Mouse (Mus musculus): ENCODE measurements around the gene Ush2a.

The Ush2a gene

DNA sequence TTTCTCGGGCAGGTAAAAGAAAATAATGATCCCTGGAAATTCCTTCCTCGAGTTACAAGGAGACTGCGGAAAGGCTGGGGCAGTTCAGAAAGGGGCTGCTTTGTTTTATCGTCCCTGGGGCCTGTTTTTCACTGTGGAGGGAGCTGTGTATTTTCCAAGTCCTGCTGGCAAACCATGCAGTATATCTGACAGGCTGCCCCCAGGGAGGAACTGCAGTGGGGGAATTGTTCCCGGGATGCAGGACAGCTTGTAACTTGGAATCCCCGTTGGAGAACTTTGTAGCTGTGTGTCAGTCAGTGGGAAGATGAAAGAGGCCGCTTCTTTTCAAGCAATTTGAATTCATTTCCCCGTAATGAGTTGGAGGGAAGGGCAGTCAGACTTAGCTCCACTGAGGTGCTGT is 399.1 kb downstream of the Ush2a start:
- no peak for DNase-seq (ENCODE audit: low read depth, low spot score)

DNA sequence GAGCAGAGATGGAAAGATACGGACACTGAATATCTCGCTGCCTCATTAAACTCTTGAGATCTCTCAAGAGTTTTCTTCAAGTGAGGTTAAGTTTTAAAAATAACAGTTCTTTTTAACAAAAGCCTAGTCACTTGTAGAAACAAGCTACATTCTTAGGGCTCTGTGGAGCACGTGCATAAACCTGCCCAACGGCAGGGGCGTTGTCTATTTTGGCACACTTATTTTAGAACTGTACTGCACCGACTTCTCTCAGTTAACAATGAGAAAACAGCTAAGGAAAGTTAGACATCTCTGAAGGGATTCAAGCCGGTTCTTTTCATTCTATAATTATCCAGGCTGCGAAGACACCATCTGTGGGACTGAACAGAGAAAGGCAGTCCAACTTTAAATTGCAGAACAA is 405.6 kb downstream of the Ush2a start:
- DNase-seq (ENCODE audit: low read depth, low spot score): no peak

DNA sequence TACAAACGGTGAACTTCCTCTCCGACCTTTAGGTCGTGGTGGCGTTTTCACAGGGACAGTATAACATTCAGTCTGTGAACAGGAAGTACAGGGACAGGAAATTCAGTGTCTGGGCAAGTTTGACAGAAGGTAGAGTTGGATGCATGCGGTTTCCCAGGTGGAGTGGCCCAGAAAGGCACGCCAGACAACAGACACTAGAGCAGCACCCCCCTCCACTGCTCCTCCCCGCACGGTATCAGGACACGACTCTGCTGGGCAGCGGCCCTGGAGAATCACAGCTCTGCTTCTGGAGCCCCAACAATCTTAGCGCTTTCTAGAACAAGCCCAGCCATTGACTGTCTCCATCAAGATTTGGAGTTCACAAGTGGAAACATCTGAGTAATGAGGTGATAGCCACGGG is 406.7 kb downstream of the Ush2a start:
- DNase-seq (ENCODE audit: low read depth, low spot score): no peak

DNA sequence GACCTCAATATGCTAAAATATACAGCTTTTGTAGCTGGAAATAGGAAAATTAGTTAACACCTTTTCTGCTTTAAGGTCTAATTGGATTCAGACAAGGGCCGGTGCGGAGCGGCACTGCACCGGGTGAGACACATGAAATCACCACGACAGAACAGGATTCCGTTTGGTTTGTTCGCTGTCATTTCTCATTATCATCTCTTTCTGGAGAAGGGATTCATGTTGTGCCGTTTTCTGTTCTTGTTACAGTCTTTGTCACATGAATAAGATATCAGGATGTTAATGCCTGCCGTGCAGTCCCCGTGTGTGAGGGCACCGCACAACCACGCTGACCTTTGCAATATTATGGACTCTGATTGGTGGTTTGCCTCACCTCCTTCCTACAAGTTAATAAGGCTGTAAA is 411.0 kb downstream of the Ush2a start:
- DNase-seq (ENCODE audit: low read depth, low spot score): no peak

DNA sequence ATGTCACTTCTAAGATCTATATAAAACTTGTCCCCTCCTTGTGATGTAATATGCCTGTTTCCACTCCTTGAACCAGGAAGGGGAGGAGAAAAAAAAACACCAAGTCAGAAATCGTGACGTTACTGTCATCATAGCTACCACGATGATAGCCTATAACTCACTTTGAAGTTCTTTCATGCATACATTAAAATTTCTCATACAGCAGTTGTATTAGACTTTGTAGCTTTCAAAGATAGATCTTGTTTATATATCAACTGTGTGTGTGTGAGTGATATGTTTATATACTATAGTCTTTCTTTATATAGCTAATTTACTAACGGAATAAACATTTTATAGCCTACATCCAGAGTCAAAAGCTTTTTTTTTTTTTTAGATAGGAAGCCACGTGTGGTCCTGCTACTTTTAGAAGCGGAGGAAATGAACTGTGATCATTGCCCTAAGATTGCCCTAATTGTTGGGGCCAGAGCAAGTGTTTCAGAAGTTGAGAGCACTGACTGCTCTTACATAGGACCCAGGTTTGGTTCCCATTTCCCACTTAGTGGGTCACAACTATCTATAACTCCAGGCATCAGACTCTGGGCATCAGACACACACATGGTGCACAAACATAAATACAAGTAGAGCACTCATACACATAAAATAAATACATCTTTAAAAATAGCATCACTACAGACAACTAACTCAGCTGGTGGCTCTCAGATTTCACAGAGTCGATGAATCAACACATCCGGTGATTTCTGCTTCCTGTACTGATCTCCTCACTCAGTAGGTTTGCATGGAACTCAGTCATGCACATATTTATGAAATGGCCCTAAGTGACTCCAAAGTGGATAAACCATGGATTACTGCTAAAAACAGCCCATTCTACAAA is 413.1 kb downstream of the Ush2a start:
- no peak for DNase-seq (ENCODE audit: low read depth, low spot score)

DNA sequence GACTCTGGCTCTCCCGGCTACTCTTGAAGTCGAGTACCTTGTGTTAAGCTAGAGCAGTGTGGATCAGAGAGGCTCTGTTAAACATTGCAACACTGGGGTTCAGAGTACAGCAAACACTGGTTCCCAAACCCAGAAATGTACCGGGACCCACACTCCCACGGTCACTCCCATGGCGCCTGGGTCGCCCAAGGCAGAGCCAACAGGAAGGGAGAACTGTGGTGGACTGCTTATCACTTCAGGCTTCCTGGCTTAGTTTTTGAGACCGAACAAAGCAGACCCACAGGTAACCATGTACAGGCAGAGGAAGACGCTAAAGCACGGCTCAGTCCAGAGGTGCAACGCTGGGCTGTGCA is 413.7 kb downstream of the Ush2a start:
- no peak for DNase-seq (ENCODE audit: low read depth, low spot score)

DNA sequence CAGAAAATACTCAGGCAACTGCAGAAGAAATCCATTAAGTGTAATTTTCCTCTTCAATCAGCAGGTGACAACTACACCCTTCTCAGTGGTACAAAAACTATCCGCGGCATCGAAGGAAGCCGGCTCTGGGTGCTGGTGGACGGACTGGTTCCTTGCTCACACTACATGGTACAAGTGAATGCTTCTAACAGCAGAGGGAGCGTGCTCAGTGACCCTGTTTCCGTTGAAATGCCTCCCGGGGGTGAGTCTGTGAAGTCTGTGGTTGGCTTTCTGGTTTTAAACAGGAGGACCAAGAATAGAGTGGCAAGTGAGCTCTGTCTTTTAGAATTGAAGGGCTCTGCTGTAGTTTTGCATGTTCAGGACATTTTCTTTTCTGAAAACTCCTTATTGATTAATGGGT is 416.4 kb downstream of the Ush2a start:
- DNase-seq (ENCODE audit: low read depth, low spot score): no peak

DNA sequence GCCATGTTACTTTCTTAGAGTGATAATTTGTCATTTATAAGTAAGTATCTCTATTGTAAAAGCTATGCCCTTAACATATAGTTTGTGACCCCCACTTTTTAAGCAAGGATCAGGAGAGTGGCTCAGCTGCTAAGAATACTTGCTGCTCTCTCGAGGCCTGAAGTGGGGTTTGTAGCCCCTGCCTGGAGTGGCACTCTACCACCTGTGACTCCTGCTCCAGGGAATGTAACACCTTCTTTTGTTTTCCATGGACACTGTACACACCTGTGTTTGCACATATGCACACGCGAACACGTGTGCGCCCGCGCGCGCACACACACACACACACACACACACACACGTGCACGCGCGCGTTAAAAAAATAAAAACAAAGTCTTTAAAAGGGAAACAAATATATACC is 424.5 kb downstream of the Ush2a start:
- DNase-seq (ENCODE audit: low read depth, low spot score): no peak

DNA sequence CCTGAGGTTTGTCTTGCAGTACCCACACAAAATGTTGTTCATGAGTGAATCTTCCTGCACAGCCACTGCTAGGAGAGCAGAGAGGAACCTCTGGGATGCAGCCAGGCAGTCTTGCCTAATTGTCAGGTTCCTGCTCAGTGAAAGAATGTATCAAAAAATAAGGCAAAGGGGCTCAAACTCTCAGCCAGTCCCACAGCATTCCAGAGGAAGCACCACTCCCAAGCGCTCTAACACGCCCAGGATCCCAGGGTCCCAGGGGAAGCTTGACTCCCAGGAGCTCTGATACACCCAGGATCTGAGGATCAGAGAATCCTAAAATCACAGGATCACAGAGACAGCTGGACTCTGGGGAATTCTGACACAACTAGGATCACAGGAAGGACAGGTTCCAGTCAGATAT is 434.5 kb downstream of the Ush2a start:
- no peak for DNase-seq (ENCODE audit: low read depth, low spot score)

DNA sequence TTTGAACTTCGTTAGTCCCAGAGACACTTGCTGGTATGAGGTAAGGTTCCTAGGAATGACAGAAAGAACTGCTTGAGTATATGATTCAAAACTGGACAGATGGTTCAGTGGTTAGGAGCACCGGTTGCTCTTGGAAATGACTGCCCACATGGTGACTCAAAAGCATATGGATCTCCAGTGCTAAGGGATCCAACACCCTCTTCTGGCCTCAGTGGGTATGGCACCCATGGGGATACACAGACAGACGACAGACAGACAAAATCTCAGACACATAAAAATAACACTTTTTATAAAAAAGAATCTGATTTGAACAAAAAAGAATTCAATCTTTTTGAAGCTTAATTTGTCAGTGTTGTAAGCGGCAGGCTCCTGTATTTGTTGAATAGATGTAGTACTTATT is 446.4 kb downstream of the Ush2a start:
- DNase-seq (ENCODE audit: low read depth, low spot score): no peak

DNA sequence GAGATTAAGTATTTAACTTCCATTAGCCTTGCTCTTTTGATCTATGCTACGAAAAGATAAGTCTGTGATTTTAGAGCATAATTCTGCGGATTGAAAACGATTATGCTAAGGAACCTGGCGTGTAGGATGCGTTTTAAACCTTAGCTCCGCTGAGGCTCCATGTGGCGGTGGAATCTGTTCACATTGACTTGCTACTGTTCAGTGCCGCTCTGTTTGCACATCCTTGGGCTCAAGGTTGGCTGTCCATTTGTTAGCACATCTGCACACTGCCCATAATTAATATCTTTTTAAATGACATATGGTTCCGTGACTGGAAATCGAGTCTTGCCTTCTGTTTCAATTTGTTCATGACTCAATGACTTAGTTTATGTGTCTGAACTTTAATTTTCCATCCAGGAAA is 446.9 kb downstream of the Ush2a start:
- DNase-seq (ENCODE audit: low read depth, low spot score): no peak

DNA sequence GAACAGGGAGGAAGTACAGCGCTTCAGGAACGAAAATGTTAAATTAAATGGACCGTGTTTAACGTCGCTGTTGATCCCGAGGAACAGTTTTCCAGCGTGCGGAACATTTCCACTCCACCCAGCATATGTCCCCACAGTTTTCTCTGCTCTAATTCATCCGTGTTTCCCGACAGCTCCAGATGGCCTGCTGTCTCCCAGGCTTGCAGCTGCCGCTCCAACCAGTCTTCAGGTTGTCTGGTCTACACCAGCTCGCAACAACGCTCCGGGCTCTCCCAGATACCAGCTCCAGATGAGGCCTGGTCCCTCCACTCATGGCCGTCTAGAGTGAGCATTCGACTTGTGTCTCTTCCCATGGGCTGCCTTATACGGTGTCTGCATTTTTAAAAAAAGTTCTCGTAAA is 452.3 kb downstream of the Ush2a start:
- no peak for DNase-seq (ENCODE audit: low read depth, low spot score)

DNA sequence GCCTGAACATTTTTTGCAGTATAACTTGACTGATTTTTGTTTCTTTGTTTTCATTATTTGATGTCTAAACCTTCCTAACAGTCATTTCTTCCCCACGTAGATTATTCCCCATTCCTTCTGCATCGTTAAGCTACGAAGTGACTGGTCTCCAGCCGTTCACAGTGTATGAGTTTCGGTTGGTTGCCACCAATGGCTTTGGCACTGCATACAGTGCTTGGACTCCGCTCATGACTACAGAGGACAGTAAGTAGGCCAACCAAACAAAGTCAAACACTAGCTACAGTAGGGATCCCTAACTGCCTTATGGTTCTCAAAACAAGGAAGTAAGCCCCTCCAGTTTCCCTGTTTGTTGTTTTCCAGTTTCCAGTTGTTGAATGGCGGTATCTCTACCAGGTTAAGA is 453.1 kb downstream of the Ush2a start:
- no peak for DNase-seq (ENCODE audit: low read depth, low spot score)

DNA sequence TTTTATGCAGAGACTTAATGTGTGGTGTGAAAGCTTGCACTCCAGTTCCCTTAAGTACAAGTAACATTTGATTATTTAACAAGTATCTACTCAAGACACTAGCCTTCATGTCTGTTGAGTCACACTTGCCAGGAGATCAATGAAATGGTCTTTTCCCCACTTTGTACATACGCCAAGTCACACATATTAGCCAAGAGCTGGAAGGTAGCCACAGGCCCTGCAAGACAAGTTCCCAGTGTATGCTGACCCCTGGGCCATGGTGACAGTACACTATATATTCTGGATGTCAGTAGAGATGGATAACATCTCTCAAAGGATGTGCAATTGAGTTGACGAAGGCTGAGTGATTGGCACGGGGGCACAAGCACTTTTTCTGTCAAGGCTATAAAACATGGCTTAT is 455.1 kb downstream of the Ush2a start:
- DNase-seq (ENCODE audit: low read depth, low spot score): no peak

DNA sequence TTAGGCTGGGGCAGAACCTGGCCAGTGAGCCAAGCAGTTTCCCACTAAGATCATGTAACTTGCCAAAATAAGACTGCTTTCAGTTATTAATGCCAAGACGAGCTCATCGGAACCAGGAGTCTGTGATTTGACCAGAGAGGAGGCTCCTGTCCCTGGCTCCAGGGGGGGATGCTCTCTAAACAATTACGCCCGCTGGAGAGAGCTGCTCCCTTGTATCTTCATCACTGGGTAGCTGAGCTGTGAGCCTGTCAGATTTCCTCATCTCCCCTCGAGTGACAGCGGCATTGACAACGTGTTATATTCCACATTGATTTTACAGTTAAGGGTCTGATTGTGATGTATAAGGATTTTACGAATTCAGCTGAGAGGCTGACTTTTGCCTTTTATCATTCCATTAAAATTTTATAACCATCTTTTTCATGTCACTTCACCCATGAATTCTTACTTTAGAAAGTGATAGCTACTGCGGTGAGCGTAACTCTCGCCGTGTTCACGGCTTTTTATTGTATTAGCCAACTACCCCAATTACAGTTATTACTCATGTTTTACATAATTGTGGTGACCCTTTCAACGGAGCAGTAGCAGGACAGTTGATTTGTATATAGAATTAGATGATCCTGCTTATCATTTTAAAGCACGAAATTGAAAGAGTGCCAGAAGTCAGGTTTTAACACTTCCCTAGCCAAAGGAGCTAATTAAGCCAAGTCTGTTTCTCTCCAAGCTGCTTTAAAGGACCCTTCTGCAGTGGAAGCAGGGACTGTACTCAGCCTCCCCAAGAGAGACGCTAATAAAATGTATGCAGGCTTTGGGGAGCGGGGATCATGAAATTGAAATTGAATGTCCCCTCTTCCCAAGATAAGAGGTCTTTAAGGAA is 463.5 kb downstream of the Ush2a start:
- DNase-seq (ENCODE audit: low read depth, low spot score): no peak

DNA sequence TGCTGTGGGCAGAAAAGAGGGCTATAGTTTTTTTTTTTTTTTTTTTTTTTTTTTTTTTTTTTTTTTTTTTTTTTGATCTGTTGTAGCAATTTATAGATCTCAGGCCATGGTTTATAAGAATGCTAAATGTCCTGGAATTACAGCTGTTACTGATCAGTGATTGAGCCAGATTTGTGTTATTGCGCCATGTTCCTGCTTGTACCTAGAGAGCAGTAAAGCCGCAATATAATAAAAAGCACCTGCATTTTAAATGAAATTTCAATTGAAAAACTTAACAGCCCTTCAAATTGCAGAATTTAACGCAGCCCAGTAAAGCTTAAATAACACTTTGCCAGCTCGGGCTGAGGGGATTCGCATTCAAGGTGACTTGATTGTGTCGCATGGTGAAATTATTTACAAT is 465.1 kb downstream of the Ush2a start:
- no peak for DNase-seq (ENCODE audit: low read depth, low spot score)

DNA sequence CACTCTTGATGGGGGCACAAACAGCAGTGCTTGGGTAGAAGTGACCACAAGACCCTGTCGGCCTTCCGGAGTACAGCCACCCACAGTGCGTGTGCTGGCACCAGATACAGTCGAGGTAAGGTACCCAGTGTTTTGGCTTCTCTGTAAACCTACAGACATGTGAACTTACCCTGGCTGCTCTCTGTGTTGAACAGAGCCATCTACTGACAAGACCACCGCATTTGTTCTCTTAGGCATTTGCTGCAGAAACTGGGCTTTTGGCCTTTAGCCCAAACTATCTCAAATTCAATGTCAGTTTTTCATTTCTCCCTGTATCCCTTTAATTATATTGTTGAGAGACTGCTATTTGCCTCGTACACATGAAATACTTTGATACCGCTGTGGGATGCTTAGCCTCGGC is 466.8 kb downstream of the Ush2a start:
- DNase-seq (ENCODE audit: low read depth, low spot score): no peak

DNA sequence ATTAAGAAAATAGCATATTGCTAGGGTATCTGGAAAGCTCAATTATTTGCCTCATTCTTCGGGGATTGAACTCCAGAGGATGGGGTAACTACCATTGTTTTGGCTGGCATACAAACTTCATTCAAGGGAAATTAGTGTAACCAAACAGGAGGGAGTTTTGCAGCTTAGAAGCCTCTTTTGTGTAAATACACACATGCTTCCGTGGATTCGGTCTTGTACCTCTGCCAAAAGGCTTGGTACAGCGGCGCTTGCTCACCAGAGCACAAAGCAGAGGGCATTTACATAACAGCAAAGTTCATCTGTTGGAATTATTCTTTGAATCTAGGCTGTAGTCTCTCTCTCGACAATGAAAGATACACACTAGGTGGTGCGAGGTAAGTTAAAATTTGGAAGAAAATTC is 467.4 kb downstream of the Ush2a start:
- DNase-seq (ENCODE audit: low read depth, low spot score): no peak

DNA sequence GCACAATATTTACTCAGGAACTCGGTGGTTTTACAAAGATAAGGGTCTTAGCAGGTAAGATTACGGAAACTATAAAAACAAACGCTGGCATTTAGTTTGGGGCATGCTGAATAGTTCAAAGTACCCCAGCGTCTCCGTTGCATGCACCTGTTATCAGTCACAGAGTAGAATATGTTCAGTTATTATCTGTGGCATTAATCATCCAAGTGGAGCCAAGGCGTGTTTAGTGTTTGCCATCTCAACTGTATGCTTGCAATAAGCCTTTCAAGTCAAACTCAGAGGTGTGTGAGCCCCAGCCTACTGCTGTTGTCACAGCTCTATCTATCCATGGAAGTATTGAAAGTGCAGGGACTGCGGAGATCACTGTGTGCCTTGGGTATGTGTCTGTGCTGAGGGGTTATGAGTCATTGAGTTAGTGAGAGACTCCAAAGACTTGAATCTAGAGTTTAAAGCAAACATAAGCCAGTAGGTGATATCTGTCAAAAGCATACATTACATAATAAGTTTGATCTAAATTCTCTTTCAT is 473.0 kb downstream of the Ush2a start:
- no peak for DNase-seq (ENCODE audit: low read depth, low spot score)

DNA sequence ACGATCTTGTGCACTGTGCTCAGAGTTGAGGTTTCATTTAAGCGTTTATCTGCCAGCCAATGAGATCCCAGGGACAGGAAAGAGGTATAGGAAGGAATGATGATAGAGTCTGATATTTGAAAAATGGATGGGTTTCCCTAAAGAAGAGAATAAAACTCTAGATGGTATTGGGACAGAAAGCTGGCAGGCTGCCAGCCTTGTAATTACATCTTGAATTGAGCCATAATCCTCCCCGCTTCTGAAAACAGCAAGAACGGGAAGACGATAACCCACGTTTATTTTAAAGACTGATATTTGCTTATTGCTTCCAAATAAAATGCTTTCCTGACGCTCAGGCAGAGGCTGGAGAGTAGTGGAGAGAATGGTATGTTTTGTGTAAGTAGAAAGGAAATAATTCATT is 481.1 kb downstream of the Ush2a start:
- DNase-seq (ENCODE audit: low read depth, low spot score): no peak

DNA sequence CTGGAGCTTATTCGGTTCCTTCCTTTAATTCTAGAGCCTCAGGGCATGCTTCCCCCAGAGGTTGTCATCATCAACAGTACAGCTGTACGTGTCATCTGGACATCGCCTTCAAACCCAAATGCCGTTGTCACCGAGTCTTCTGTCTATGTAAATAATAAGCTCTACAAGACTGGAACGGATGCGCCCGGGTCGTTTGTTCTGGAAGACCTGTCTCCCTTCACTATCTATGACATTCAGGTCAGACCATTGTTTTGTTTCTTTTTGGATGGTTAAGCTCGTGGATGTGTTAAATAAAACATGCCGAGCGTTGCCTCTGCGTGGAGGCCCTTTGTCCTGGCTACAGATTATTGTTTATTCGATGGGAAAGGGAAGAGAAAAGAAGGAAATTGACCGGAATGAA is 493.2 kb downstream of the Ush2a start:
- DNase-seq (ENCODE audit: low read depth, low spot score): no peak

DNA sequence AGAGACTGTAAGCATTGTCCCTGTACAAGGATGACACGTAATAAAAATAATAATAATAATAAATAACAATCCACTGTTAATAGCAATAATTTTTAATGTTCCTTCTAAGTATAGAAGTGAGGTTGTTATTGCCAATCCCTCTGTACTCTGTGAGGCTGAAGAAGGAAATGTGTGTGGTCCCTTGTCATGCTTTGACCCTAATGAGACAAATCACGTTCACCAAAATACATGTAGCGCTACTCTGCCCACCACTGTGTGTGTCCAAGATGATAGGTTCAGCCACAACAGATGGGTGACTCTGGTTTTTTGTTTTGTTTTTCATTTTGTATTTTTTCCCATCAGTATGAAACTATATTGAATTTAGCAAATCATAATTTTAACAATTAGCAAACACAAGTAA is 498.7 kb downstream of the Ush2a start:
- DNase-seq (ENCODE audit: low read depth, low spot score): no peak

DNA sequence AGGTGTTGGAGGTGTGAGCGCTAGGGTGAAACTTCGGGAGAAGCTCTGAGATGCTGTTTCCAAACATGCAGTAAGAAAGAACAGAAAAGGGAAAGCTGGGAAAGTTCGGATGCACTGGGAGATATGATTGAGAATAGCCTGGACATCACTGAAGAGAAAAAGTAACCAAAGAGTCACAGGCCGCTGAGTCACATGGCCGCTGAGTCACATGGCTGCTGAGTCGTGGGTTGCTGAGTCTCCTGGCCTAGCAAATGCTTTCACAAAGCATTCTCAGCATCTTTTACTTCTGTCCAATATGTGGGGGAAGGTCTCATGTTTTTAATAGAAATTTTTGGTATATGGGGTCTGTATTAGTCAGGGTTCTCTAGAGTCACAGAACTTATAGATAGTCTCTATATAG is 500.6 kb downstream of the Ush2a start:
- DNase-seq (ENCODE audit: low read depth, low spot score): peak; percentile 70
